Comparison of ENCODE assay signal across 8 mouse cellular contexts in genomic region chr7:5056651-5057263, GRCm38 (mm10). TPM values are rescaled to one million over a fixed set of nuclear protein-coding genes. Genes with fewer than 3 reads are reported as not detected.
DNase-seq lines count a peak whose midpoint lies in the region; ATAC-seq and TF ChIP-seq lines count a peak whose summit lies in the region.
"Had no signal": no experiment of that assay in that cellular context is flagged by ENCODE, and none has a peak within 500 bp of the region (broad histone marks: within the 10 kb centered on the region; RNA-seq: fewer than 3 reads in every experiment).

No protein-coding gene starts in this region.

- WGBS in lung, embryonic 15.5 days: under 1% methylated on average over 55 of the region's 55 CpGs
- 4% methylated on average over 55 of the region's 55 CpGs for WGBS in lung, adult 2 months
- 4% methylated on average over 55 of the region's 55 CpGs for WGBS in embryonic facial prominence, embryonic 11.5 days
- 2% methylated on average over 55 of the region's 55 CpGs for WGBS in intestine, embryonic 15.5 days
- 7% methylated on average over 49 of the region's 55 CpGs for WGBS in liver, embryonic 16.5 days (ENCODE audit: insufficient replicate concordance)
- 2% methylated on average over 55 of the region's 55 CpGs for WGBS in stomach, embryonic 15.5 days

- peaks cover 70% of the 10 kb centered on the region for H3K27me3 ChIP-seq in lung, embryonic 15.5 days
- peaks cover 47% of the 10 kb centered on the region for H3K27me3 ChIP-seq in embryonic facial prominence, embryonic 11.5 days (ENCODE audit: control insufficient read depth, insufficient read depth, low read length)
- H3K27me3 ChIP-seq in intestine, embryonic 15.5 days (replicated peaks): peaks cover 55% of the 10 kb centered on the region
- peaks cover 68% of the 10 kb centered on the region for H3K27me3 ChIP-seq in liver, embryonic 16.5 days (ENCODE audit: control insufficient read depth, insufficient read depth, low read depth, low read length)
- peaks cover 66% of the 10 kb centered on the region for H3K27me3 ChIP-seq in stomach, embryonic 15.5 days (replicated peaks)

- H3K9me3 ChIP-seq in lung, embryonic 15.5 days: no peaks in the 10 kb centered on the region
- H3K9me3 ChIP-seq in embryonic facial prominence, embryonic 11.5 days (replicated peaks; ENCODE audit: control insufficient read depth, low read length): no peaks in the 10 kb centered on the region
- H3K9me3 ChIP-seq in intestine, embryonic 15.5 days: no peaks in the 10 kb centered on the region
- H3K9me3 ChIP-seq in liver, embryonic 16.5 days (replicated peaks; ENCODE audit: control insufficient read depth, low read length): no peaks in the 10 kb centered on the region
- H3K9me3 ChIP-seq in stomach, embryonic 15.5 days: no peaks in the 10 kb centered on the region

- peak overlapping the region; percentile 50 for H3K9ac ChIP-seq in lung, embryonic 15.5 days
- H3K9ac ChIP-seq in embryonic facial prominence, embryonic 11.5 days (replicated peaks; ENCODE audit: low read length): peak overlapping the region; percentile 71
- H3K9ac ChIP-seq in intestine, embryonic 15.5 days: peak overlapping the region; percentile 62
- H3K9ac ChIP-seq in liver, embryonic 16.5 days (ENCODE audit: low read depth, low read length): no peak overlapping the region
- peak overlapping the region; percentile 50 for H3K9ac ChIP-seq in stomach, embryonic 15.5 days

- H3K4me1 ChIP-seq in lung, embryonic 15.5 days: peaks cover 40% of the 10 kb centered on the region
- peaks cover 4% of the 10 kb centered on the region; the same call in 1 of the 2 replicates for H3K4me1 ChIP-seq in lung, adult 2 months (ENCODE audit: control insufficient read depth, insufficient read depth, low read length)
- peaks cover 14% of the 10 kb centered on the region for H3K4me1 ChIP-seq in embryonic facial prominence, embryonic 11.5 days (ENCODE audit: control insufficient read depth, insufficient read depth, low read length)
- H3K4me1 ChIP-seq in intestine, embryonic 15.5 days (replicated peaks): peaks cover 42% of the 10 kb centered on the region
- peaks cover 13% of the 10 kb centered on the region for H3K4me1 ChIP-seq in liver, embryonic 16.5 days (ENCODE audit: control insufficient read depth, low read depth, low read length)
- H3K4me1 ChIP-seq in stomach, embryonic 15.5 days: peaks cover 37% of the 10 kb centered on the region

- H3K4me2 ChIP-seq in lung, embryonic 15.5 days: peak overlapping the region; percentile 74
- H3K4me2 ChIP-seq in embryonic facial prominence, embryonic 11.5 days (ENCODE audit: low read depth, low read length): peak overlapping the region; percentile 83
- H3K4me2 ChIP-seq in intestine, embryonic 15.5 days (replicated peaks): peak overlapping the region; percentile 72
- peak overlapping the region; percentile 38 for H3K4me2 ChIP-seq in liver, embryonic 16.5 days (ENCODE audit: low read depth, low read length)
- H3K4me2 ChIP-seq in stomach, embryonic 15.5 days: peak overlapping the region; percentile 75

- TF ChIP-seq POLR2A in lung, adult 2 months (IDR thresholded peaks at IDR 0.05; ENCODE audit: borderline replicate concordance, extremely low read depth, low read depth, low read length): no peak

- no peaks in the 10 kb centered on the region for H3K36me3 ChIP-seq in lung, embryonic 15.5 days
- H3K36me3 ChIP-seq in embryonic facial prominence, embryonic 11.5 days (replicated peaks; ENCODE audit: control insufficient read depth, insufficient read depth, low read depth, low read length): no peaks in the 10 kb centered on the region
- H3K36me3 ChIP-seq in intestine, embryonic 15.5 days: no peaks in the 10 kb centered on the region
- H3K36me3 ChIP-seq in liver, embryonic 16.5 days (ENCODE audit: control insufficient read depth, insufficient read depth): no peaks in the 10 kb centered on the region
- H3K36me3 ChIP-seq in stomach, embryonic 15.5 days: no peaks in the 10 kb centered on the region

- no peak for TF ChIP-seq CTCF in lung, adult 2 months (IDR thresholded peaks at IDR 0.05; ENCODE audit: insufficient read depth, low read length)

- ATAC-seq in lung, embryonic 15.5 days (ENCODE audit: borderline replicate concordance, extremely low read depth, low FRiP score, low TSS enrichment): no peak
- ATAC-seq in embryonic facial prominence, embryonic 11.5 days (replicated peaks; ENCODE audit: insufficient number of reproducible peaks, low FRiP score, low TSS enrichment, low read depth): no peak
- ATAC-seq in intestine, embryonic 15.5 days: no peak
- no peak for ATAC-seq in liver, embryonic 16.5 days (ENCODE audit: low read depth)
- ATAC-seq in stomach, embryonic 15.5 days (ENCODE audit: insufficient read depth, low FRiP score, low read depth): no peak

- DNase-seq in lung, adult 2 months: no peak
- DNase-seq in embryonic facial prominence, embryonic 11.5 days (ENCODE audit: low spot score): peak; percentile 58
- DNase-seq in spleen, postnatal 14 days (ENCODE audit: low spot score in 2 of 2): no peak

- H3K4me3 ChIP-seq in lung, embryonic 15.5 days: peak overlapping the region; percentile 45
- H3K4me3 ChIP-seq in lung, adult 2 months (replicated peaks; ENCODE audit: extremely low read depth, low read depth, low read length): no peak overlapping the region
- H3K4me3 ChIP-seq in embryonic facial prominence, embryonic 11.5 days (ENCODE audit: low read depth, low read length): peak overlapping the region; percentile 49
- H3K4me3 ChIP-seq in intestine, embryonic 15.5 days (replicated peaks): peak overlapping the region; percentile 47
- peak overlapping the region; percentile 32 for H3K4me3 ChIP-seq in liver, embryonic 16.5 days (ENCODE audit: low read depth, low read length)
- peak overlapping the region; percentile 52 for H3K4me3 ChIP-seq in stomach, embryonic 15.5 days (replicated peaks)
- H3K4me3 ChIP-seq: myocyte had no signal

- no peak overlapping the region for H3K27ac ChIP-seq in lung, embryonic 15.5 days
- no peak overlapping the region for H3K27ac ChIP-seq in embryonic facial prominence, embryonic 11.5 days (replicated peaks; ENCODE audit: low read depth, low read length)
- H3K27ac ChIP-seq in intestine, embryonic 15.5 days: no peak overlapping the region
- H3K27ac ChIP-seq in liver, embryonic 16.5 days (ENCODE audit: low read length): no peak overlapping the region
- H3K27ac ChIP-seq in stomach, embryonic 15.5 days: peak overlapping the region; percentile 11; the same call in 1 of the 2 replicates

RNA-seq across cellular contexts. Expression of gene U2af2, which starts 5.2 kb away (rescaled TPM):
- 147 and 150 TPM in 2 replicates for polyA plus RNA-seq in lung, embryonic 15.5 days (2015; fragmentation: Nextera tagmentation; extraction: Ambion mirVana)
- 145 and 189 TPM in 2 replicates for polyA plus RNA-seq in lung, adult 2 months (2012; rRNA removed)
- 156 and 164 TPM in 2 replicates for polyA plus RNA-seq in embryonic facial prominence, embryonic 11.5 days (2014; fragmentation: Nextera tagmentation; extraction: Ambion mirVana)
- polyA plus RNA-seq in intestine, embryonic 15.5 days (2015; fragmentation: Nextera tagmentation; extraction: Ambion mirVana): 126 and 130 TPM in 2 replicates
- 48.2 and 48.8 TPM in 2 replicates for polyA plus RNA-seq in liver, embryonic 16.5 days (2015; fragmentation: Nextera tagmentation; extraction: Ambion mirVana)
- 118 and 124 TPM in 2 replicates for polyA plus RNA-seq in stomach, embryonic 15.5 days (2015; fragmentation: Nextera tagmentation; extraction: Ambion mirVana)

RNA-seq across cellular contexts. Expression of gene Zfp580, which starts 5.4 kb away (rescaled TPM):
- polyA plus RNA-seq in lung, embryonic 15.5 days (2015; fragmentation: Nextera tagmentation; extraction: Ambion mirVana): 29.2 and 30.0 TPM in 2 replicates
- polyA plus RNA-seq in lung, adult 2 months (2012; rRNA removed): 36.0 and 37.9 TPM in 2 replicates
- 25.0 and 32.3 TPM in 2 replicates for polyA plus RNA-seq in embryonic facial prominence, embryonic 11.5 days (2014; fragmentation: Nextera tagmentation; extraction: Ambion mirVana)
- polyA plus RNA-seq in intestine, embryonic 15.5 days (2015; fragmentation: Nextera tagmentation; extraction: Ambion mirVana): 22.2 and 25.0 TPM in 2 replicates
- 0.89 and 1.8 TPM in 2 replicates for polyA plus RNA-seq in liver, embryonic 16.5 days (2015; fragmentation: Nextera tagmentation; extraction: Ambion mirVana)
- polyA plus RNA-seq in stomach, embryonic 15.5 days (2015; fragmentation: Nextera tagmentation; extraction: Ambion mirVana): 27.7 and 28.6 TPM in 2 replicates

RNA-seq across cellular contexts. Expression of gene Zfp784, which starts 18.5 kb away (rescaled TPM):
- polyA plus RNA-seq in lung, embryonic 15.5 days (2015; fragmentation: Nextera tagmentation; extraction: Ambion mirVana): 4.9 and 5.0 TPM in 2 replicates
- 5.2 and 6.9 TPM in 2 replicates for polyA plus RNA-seq in lung, adult 2 months (2012; rRNA removed)
- 2.7 and 3.3 TPM in 2 replicates for polyA plus RNA-seq in embryonic facial prominence, embryonic 11.5 days (2014; fragmentation: Nextera tagmentation; extraction: Ambion mirVana)
- 6.0 and 6.5 TPM in 2 replicates for polyA plus RNA-seq in intestine, embryonic 15.5 days (2015; fragmentation: Nextera tagmentation; extraction: Ambion mirVana)
- 1.3 and 1.7 TPM in 2 replicates for polyA plus RNA-seq in liver, embryonic 16.5 days (2015; fragmentation: Nextera tagmentation; extraction: Ambion mirVana)
- 5.4 and 6.0 TPM in 2 replicates for polyA plus RNA-seq in stomach, embryonic 15.5 days (2015; fragmentation: Nextera tagmentation; extraction: Ambion mirVana)

RNA-seq across cellular contexts. Expression of gene 4632433K11Rik, which starts 22.8 kb away (rescaled TPM):
- not detected in 2 replicates for polyA plus RNA-seq in lung, embryonic 15.5 days (2015; fragmentation: Nextera tagmentation; extraction: Ambion mirVana)
- not detected in 2 replicates for polyA plus RNA-seq in lung, adult 2 months (2012; rRNA removed)
- polyA plus RNA-seq in embryonic facial prominence, embryonic 11.5 days (2014; fragmentation: Nextera tagmentation; extraction: Ambion mirVana): not detected in 2 replicates
- polyA plus RNA-seq in intestine, embryonic 15.5 days (2015; fragmentation: Nextera tagmentation; extraction: Ambion mirVana): not detected in 2 replicates
- not detected in 2 replicates for polyA plus RNA-seq in liver, embryonic 16.5 days (2015; fragmentation: Nextera tagmentation; extraction: Ambion mirVana)
- polyA plus RNA-seq in stomach, embryonic 15.5 days (2015; fragmentation: Nextera tagmentation; extraction: Ambion mirVana): not detected in 2 replicates
- polyA plus RNA-seq: myocyte had no signal

RNA-seq across cellular contexts. Expression of gene Epn1, which starts 23.3 kb away (rescaled TPM):
- polyA plus RNA-seq in lung, embryonic 15.5 days (2015; fragmentation: Nextera tagmentation; extraction: Ambion mirVana): 55.1 and 60.5 TPM in 2 replicates
- 151 and 160 TPM in 2 replicates for polyA plus RNA-seq in lung, adult 2 months (2012; rRNA removed)
- polyA plus RNA-seq in embryonic facial prominence, embryonic 11.5 days (2014; fragmentation: Nextera tagmentation; extraction: Ambion mirVana): 46.3 and 51.3 TPM in 2 replicates
- 62.4 and 66.5 TPM in 2 replicates for polyA plus RNA-seq in intestine, embryonic 15.5 days (2015; fragmentation: Nextera tagmentation; extraction: Ambion mirVana)
- polyA plus RNA-seq in liver, embryonic 16.5 days (2015; fragmentation: Nextera tagmentation; extraction: Ambion mirVana): 45.2 and 46.6 TPM in 2 replicates
- 54.5 and 59.6 TPM in 2 replicates for polyA plus RNA-seq in stomach, embryonic 15.5 days (2015; fragmentation: Nextera tagmentation; extraction: Ambion mirVana)
